Mouse (Mus musculus): ENCODE results near the gene Sncg.

Gene Sncg

GRCm38 (mm10) chr14:34343078-34343477 lies 31.5 kb downstream of the Sncg start:
- DNase-seq (ENCODE audit: low read depth) = no peak

GRCm38 (mm10) chr14:34341993-34342392 lies 32.6 kb downstream of the Sncg start:
- no peak for DNase-seq (ENCODE audit: low read depth)

DNA sequence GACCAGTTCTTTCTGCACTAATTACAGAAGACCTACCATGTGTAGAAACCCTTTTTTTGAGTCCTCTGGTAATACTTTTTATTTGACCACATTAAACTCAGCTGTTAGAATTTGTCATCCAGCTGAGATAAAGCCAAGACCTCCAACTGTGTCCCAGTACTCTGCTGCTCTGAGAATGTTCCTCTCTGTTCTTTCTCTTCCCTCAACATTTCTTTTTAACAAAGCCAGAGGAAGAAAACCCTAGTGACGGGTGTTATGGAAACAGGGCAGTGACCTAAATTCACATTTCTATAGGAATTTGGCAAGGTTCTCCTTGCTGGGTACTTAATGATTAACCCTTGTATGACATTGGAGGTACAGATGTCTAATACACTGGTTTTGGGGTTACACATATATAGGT lies 35.1 kb downstream of the Sncg start:
- no peak for DNase-seq (ENCODE audit: low read depth)

DNA sequence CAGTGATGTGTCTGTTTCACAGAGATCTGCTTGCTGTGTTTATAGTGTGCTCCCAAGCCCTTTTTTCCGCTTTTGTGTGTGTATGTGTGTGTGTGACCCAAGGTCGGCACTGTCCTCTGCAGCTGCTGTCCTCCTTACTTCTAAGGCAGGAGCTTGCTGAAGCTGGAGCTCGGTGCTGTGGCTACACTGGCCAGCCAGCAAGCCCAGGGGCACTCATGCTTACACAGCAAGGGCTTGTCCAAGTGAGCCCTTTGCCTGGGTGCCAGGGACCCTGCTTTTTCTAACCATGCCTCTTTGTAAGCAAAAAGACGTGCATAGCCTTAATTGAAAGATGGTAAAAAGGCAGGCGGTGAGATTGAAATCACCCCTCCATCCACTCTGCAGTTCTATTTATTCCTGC lies 42.1 kb downstream of the Sncg start:
- no peak for DNase-seq (ENCODE audit: low read depth)

- no peak for DNase-seq (ENCODE audit: low read depth)
Observed at GRCm38 (mm10) chr14:34331886-34332285, 42.7 kb downstream of the Sncg start.

GRCm38 (mm10) chr14:34330657-34331158 lies 43.9 kb downstream of the Sncg start:
- DNase-seq (ENCODE audit: low read depth) = no peak

- DNase-seq (ENCODE audit: low read depth) = no peak
Observed at GRCm38 (mm10) chr14:34327618-34328017, 47.0 kb downstream of the Sncg start.

DNA sequence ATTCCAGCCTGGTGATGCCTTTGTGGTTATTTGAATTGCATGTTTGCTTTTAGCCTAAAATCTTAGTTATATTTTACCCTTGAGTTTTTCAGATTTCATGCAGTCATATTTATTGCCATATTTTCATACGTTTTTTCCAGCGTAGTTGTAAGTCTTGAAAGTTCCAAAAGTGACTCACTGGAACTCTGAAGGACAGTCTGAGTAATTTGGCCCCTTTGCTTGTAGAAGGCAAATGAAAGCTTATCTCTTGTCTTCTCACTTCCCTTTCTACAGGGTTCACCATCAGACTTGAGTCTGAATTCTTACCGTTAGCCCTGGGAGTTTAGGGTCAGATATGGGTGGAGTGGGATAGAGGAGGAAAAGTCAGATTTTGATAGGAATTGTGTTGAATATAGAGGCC lies 48.0 kb downstream of the Sncg start:
- no peak for DNase-seq (ENCODE audit: low read depth)

- DNase-seq (ENCODE audit: low read depth) = no peak
Observed at GRCm38 (mm10) chr14:34323576-34324085, 51.0 kb downstream of the Sncg start.
